Mouse (Mus musculus) heart, embryonic 10.5 days (tissue): ENCODE data around the gene Pigm. TPM values are rescaled to one million over a fixed set of nuclear protein-coding genes. Genes with fewer than 3 reads are reported as not detected.

Experiments used
- DNase-seq: peaks from one replicate; pipeline ENCODE4 v3.0.0-alpha.2; 2017; ENCODE audit warnings: low spot score
- H3K27ac ChIP-seq: fragments of 300-500 bp; sonication (generic); 2 replicates; pipeline ENCODE4 v1.5.1; 2016; ENCODE audit warnings: mild to moderate bottlenecking
- H3K27me3 ChIP-seq: fragments of 300-500 bp; sonication (generic); 2 replicates; pipeline ENCODE4 v1.6.1; 2016; ENCODE audit warnings: mild to moderate bottlenecking; ENCODE audit not compliant: poor library complexity, insufficient read depth, severe bottlenecking
- H3K36me3 ChIP-seq: fragments of 300-500 bp; sonication (generic); 2 replicates; pipeline ENCODE4 v1.6.1; 2016; ENCODE audit warnings: mild to moderate bottlenecking, moderate library complexity
- H3K4me1 ChIP-seq: fragments of 300-500 bp; sonication (generic); 2 replicates; pipeline ENCODE4 v1.6.1; 2016; ENCODE audit warnings: mild to moderate bottlenecking
- H3K4me3 ChIP-seq: fragments of 300-500 bp; sonication (generic); 2 replicates; pipeline ENCODE4 v1.5.1; 2016; ENCODE audit warnings: mild to moderate bottlenecking, moderate library complexity
- H3K9me3 ChIP-seq: fragments of 300-500 bp; sonication (generic); 2 replicates; pipeline ENCODE4 v1.6.1; 2016; ENCODE audit warnings: mild to moderate bottlenecking, moderate library complexity
- WGBS: fragments of 180-500 bp; shearing (Covaris S2); methylation state at CpG from one replicate; pipeline ENCODE4 v1.1.7; 2016; 5-methylcytosine and 5-hydroxymethylcytosine counted together
- polyA plus RNA-seq: library from polyadenylated mRNA; unstranded; fragments of >200 nt; fragmentation: Nextera tagmentation; extraction: Ambion mirVana; gene quantifications from 2 replicates; pipeline ENCODE4 v1.2.1, GENCODE M21; 2016

Pigm gene
- polyA plus RNA-seq, 1 experiment from 2014 or later = 8.6 TPM

GRCm38 (mm10) chr1:172340729-172341321 is 35.5 kb upstream of the Pigm start, which contains the start of gene Kcnj10:
Kcnj10 (plus strand) TSS chr1:172341210.
- peak within 1 kb of the TSS; percentile 36; the same call in 1 of the 2 replicates for H3K27ac ChIP-seq
- 3% methylated on average over 38 of the region's 38 CpGs for WGBS
- no peaks in the 10 kb centered on the region for H3K9me3 ChIP-seq
- H3K27me3 ChIP-seq = peaks cover 78% of the 10 kb centered on the region
- peak; percentile 92 for DNase-seq
- H3K4me3 ChIP-seq = peak within 1 kb of the TSS; percentile 63
- H3K4me1 ChIP-seq = peaks cover 14% of the 10 kb centered on the region
- no peaks in the 10 kb centered on the region for H3K36me3 ChIP-seq

GRCm38 (mm10) chr1:172341386-172341785 is 35.0 kb upstream of the Pigm start:
- 0 out of 2 replicates have a peak overlapping the region, but pooled peaks have one; percentile 36 for H3K27ac ChIP-seq
- no peaks in the 10 kb centered on the region for H3K36me3 ChIP-seq
- H3K4me3 ChIP-seq = peak overlapping the region; percentile 63
- peaks cover 14% of the 10 kb centered on the region for H3K4me1 ChIP-seq
- peaks cover 77% of the 10 kb centered on the region for H3K27me3 ChIP-seq
- no peaks in the 10 kb centered on the region for H3K9me3 ChIP-seq
- 10% methylated on average over 10 of the region's 10 CpGs for WGBS
- DNase-seq = no peak

GRCm38 (mm10) chr1:172342729-172343128 is 33.6 kb upstream of the Pigm start:
- no peak overlapping the region for H3K4me3 ChIP-seq
- no peaks in the 10 kb centered on the region for H3K36me3 ChIP-seq
- peaks cover 14% of the 10 kb centered on the region for H3K4me1 ChIP-seq
- peaks cover 81% of the 10 kb centered on the region for H3K27me3 ChIP-seq
- no peaks in the 10 kb centered on the region for H3K9me3 ChIP-seq
- no peak for DNase-seq
- 92% methylated on average over 3 of the region's 3 CpGs for WGBS
- no peak overlapping the region for H3K27ac ChIP-seq

- Histone ChIP-seq H3K4me1 (peaks cover 14% of the 10 kb centered on the region), H3K4me3 (no peak overlapping the region), H3K27me3 (peaks cover 79% of the 10 kb centered on the region), H3K27ac (no peak overlapping the region), H3K9me3 (no peaks in the 10 kb centered on the region), H3K36me3 (no peaks in the 10 kb centered on the region)
- 48% methylated on average over 3 of the region's 3 CpGs for WGBS
- no peak for DNase-seq
Observed at GRCm38 (mm10) chr1:172343914-172344313, 32.4 kb upstream of the Pigm start.

- WGBS = 77% methylated on average over 7 of the region's 7 CpGs
- H3K27me3 ChIP-seq = peaks cover 79% of the 10 kb centered on the region
Observed at GRCm38 (mm10) chr1:172344820-172345219, 31.5 kb upstream of the Pigm start.

GRCm38 (mm10) chr1:172346707-172347106 is 29.6 kb upstream of the Pigm start:
- Histone ChIP-seq H3K27ac (no peak overlapping the region), H3K36me3 (no peaks in the 10 kb centered on the region), H3K4me1 (peaks cover 16% of the 10 kb centered on the region), H3K4me3 (no peak overlapping the region), H3K9me3 (no peaks in the 10 kb centered on the region), H3K27me3 (peaks cover 79% of the 10 kb centered on the region)
- WGBS = 73% methylated on average over 10 of the region's 10 CpGs
- DNase-seq = no peak

More at GRCm38 (mm10) chr1:172344820-172345219, 31.5 kb upstream of the Pigm start:
- no peaks in the 10 kb centered on the region for H3K9me3 ChIP-seq
- H3K27ac ChIP-seq = no peak overlapping the region
- H3K4me3 ChIP-seq = no peak overlapping the region
- no peaks in the 10 kb centered on the region for H3K36me3 ChIP-seq
- no peak for DNase-seq
- peaks cover 17% of the 10 kb centered on the region for H3K4me1 ChIP-seq

GRCm38 (mm10) chr1:172347382-172347781 is 29.0 kb upstream of the Pigm start:
- 84% methylated on average over 12 of the region's 12 CpGs for WGBS
- peaks cover 16% of the 10 kb centered on the region for H3K4me1 ChIP-seq
- no peak overlapping the region for H3K4me3 ChIP-seq
- peaks cover 78% of the 10 kb centered on the region for H3K27me3 ChIP-seq
- H3K9me3 ChIP-seq = no peaks in the 10 kb centered on the region
- no peak overlapping the region for H3K27ac ChIP-seq
- no peaks in the 10 kb centered on the region for H3K36me3 ChIP-seq
- DNase-seq = no peak

- no peaks in the 10 kb centered on the region for H3K9me3 ChIP-seq
- H3K36me3 ChIP-seq = no peaks in the 10 kb centered on the region
- peaks cover 81% of the 10 kb centered on the region for H3K27me3 ChIP-seq
- peaks cover 13% of the 10 kb centered on the region for H3K4me1 ChIP-seq
- DNase-seq = no peak
- WGBS = 66% methylated on average over 5 of the region's 5 CpGs
- no peak overlapping the region for H3K4me3 ChIP-seq
- peak overlapping the region; percentile 62 for H3K27ac ChIP-seq
Observed at GRCm38 (mm10) chr1:172349504-172349903, 26.8 kb upstream of the Pigm start.

- Histone ChIP-seq H3K4me3 (peak overlapping the region; percentile 23), H3K27me3 (peaks cover 88% of the 10 kb centered on the region), H3K9me3 (no peaks in the 10 kb centered on the region), H3K36me3 (no peaks in the 10 kb centered on the region), H3K4me1 (peaks cover 13% of the 10 kb centered on the region), H3K27ac (peak overlapping the region; percentile 62)
- no peak for DNase-seq
- WGBS = 16% methylated on average over 18 of the region's 19 CpGs
Observed at GRCm38 (mm10) chr1:172349916-172350812, 26.2 kb upstream of the Pigm start.

GRCm38 (mm10) chr1:172352001-172352400 is 24.3 kb upstream of the Pigm start:
- Histone ChIP-seq H3K4me3 (no peak overlapping the region), H3K4me1 (peaks cover 13% of the 10 kb centered on the region), H3K9me3 (no peaks in the 10 kb centered on the region), H3K36me3 (no peaks in the 10 kb centered on the region), H3K27me3 (peaks cover 87% of the 10 kb centered on the region), H3K27ac (no peak overlapping the region)
- WGBS = 66% methylated on average over 6 of the region's 6 CpGs
- DNase-seq = no peak

- H3K27ac ChIP-seq = no peak overlapping the region
- peaks cover 13% of the 10 kb centered on the region for H3K4me1 ChIP-seq
- H3K27me3 ChIP-seq = peaks cover 89% of the 10 kb centered on the region
- no peak overlapping the region for H3K4me3 ChIP-seq
- WGBS = 74% methylated on average over 3 of the region's 3 CpGs
- DNase-seq = no peak
- no peaks in the 10 kb centered on the region for H3K36me3 ChIP-seq
- H3K9me3 ChIP-seq = no peaks in the 10 kb centered on the region
Observed at GRCm38 (mm10) chr1:172352453-172352852, 23.9 kb upstream of the Pigm start.

GRCm38 (mm10) chr1:172355336-172355735 is 21.0 kb upstream of the Pigm start:
- Histone ChIP-seq H3K36me3 (no peaks in the 10 kb centered on the region), H3K4me1 (peaks cover 8% of the 10 kb centered on the region), H3K4me3 (no peak overlapping the region), H3K27ac (no peak overlapping the region), H3K9me3 (no peaks in the 10 kb centered on the region), H3K27me3 (peaks cover 80% of the 10 kb centered on the region)
- 51% methylated on average over 3 of the region's 3 CpGs for WGBS
- no peak for DNase-seq

GRCm38 (mm10) chr1:172357550-172357949 is 18.8 kb upstream of the Pigm start:
- Histone ChIP-seq H3K9me3 (no peaks in the 10 kb centered on the region), H3K36me3 (no peaks in the 10 kb centered on the region), H3K4me3 (no peak overlapping the region), H3K4me1 (peaks cover 3% of the 10 kb centered on the region; the same call in 1 of the 2 replicates), H3K27ac (no peak overlapping the region), H3K27me3 (peaks cover 63% of the 10 kb centered on the region)
- 3% methylated on average over 1 of the region's 1 CpGs for WGBS
- no peak for DNase-seq
